Mouse (Mus musculus) intestine, postnatal 0 days (tissue): Measurements from ENCODE around the gene Mrvi1. TPM values are rescaled to one million over a fixed set of nuclear protein-coding genes. Genes with fewer than 3 reads are reported as not detected.
A peak's percentile ranks its signal among the peaks of the same experiment; 100 is the strongest.

Source experiments
- ATAC-seq: fragments of 200-750 bp; cut with Nextera tagmentation; 2 replicates; pipeline ENCODE4 v1.8.0; 2017; ENCODE audit warnings: mild to moderate bottlenecking, moderate TSS enrichment, moderate library complexity
- H3K27ac ChIP-seq: fragments of 300-500 bp; sonication (generic); 2 replicates; pipeline ENCODE4 v1.5.1; 2014; ENCODE audit warnings: mild to moderate bottlenecking, low read depth, low read length, moderate library complexity
- H3K27me3 ChIP-seq: fragments of 300-500 bp; sonication (generic); replicated peaks from 2 replicates; pipeline ENCODE4 v1.6.1; 2014; ENCODE audit warnings: low read length, mixed read lengths; ENCODE audit not compliant: control insufficient read depth, insufficient read depth
- H3K36me3 ChIP-seq: fragments of 300-500 bp; sonication (generic); 2 replicates; pipeline ENCODE4 v1.6.1; 2014; ENCODE audit warnings: mild to moderate bottlenecking, moderate library complexity; ENCODE audit not compliant: control insufficient read depth, insufficient read depth
- H3K4me1 ChIP-seq: fragments of 300-500 bp; sonication (generic); replicated peaks from 2 replicates; pipeline ENCODE4 v1.6.1; 2014; ENCODE audit warnings: antibody characterized with exemption, low read length, mixed read lengths; ENCODE audit not compliant: control insufficient read depth, insufficient read depth
- H3K4me2 ChIP-seq: fragments of 300-500 bp; sonication (generic); replicated peaks from 2 replicates; pipeline ENCODE4 v1.6.1; 2014; ENCODE audit warnings: low read depth, mild to moderate bottlenecking, moderate library complexity
- H3K4me3 ChIP-seq: fragments of 300-500 bp; sonication (generic); 2 replicates; pipeline ENCODE4 v1.5.1; 2014; ENCODE audit warnings: low read depth, low read length
- H3K9ac ChIP-seq: fragments of 300-500 bp; sonication (generic); 2 replicates; pipeline ENCODE4 v1.6.1; 2014; ENCODE audit warnings: mild to moderate bottlenecking, low read depth, low read length
- H3K9me3 ChIP-seq: fragments of 300-500 bp; sonication (generic); 2 replicates; pipeline ENCODE4 v1.6.1; 2016; ENCODE audit warnings: mixed run types; ENCODE audit not compliant: control insufficient read depth
- CTCF ChIP-seq: sonication (generic); IDR thresholded peaks from 2 replicates; pipeline ENCODE4 v1.5.1; 2016; ENCODE audit warnings: low read depth, mild to moderate bottlenecking, control low read depth, antibody characterized with exemption, moderate library complexity
- WGBS: fragments of 180-500 bp; shearing (Covaris S2); extraction: QIAGEN DNeasy Blood & Tissue Kit; methylation state at CpG from one replicate; pipeline ENCODE4 v1.1.7; 2014; 5-methylcytosine and 5-hydroxymethylcytosine counted together
- polyA plus RNA-seq: library from polyadenylated mRNA; unstranded; fragments of >200 nt; fragmentation: Nextera tagmentation; extraction: Ambion mirVana; gene quantifications from 2 replicates; pipeline ENCODE4 v1.2.1, GENCODE M21; 2015

The Mrvi1 gene
- polyA plus RNA-seq, 1 experiment from 2014 or later = 6.7 TPM

GRCm38 (mm10) chr7:110881746-110882333 is 100.4 kb downstream of the Mrvi1 start:
- H3K9me3 ChIP-seq = no peaks in the 10 kb centered on the region
- H3K9ac ChIP-seq = no peak overlapping the region
- no peak for TF ChIP-seq CTCF
- H3K4me2 ChIP-seq = no peak overlapping the region
- no peak overlapping the region for H3K4me3 ChIP-seq
- ATAC-seq = peak; percentile 57
- H3K36me3 ChIP-seq = peaks cover 13% of the 10 kb centered on the region; the same call in 1 of the 2 replicates
- no peaks in the 10 kb centered on the region for H3K27me3 ChIP-seq
- H3K4me1 ChIP-seq = 0 out of 2 replicates have a peak, but pooled peaks cover 3% of the 10 kb centered on the region
- WGBS = 42% methylated on average over 2 of the region's 2 CpGs
- 0 out of 2 replicates have a peak overlapping the region, but pooled peaks have one; percentile 16 for H3K27ac ChIP-seq

GRCm38 (mm10) chr7:110878028-110878427 is 104.2 kb downstream of the Mrvi1 start:
- no peak for TF ChIP-seq CTCF
- ATAC-seq = 0 out of 2 replicates have a peak, but pooled peaks have one; percentile 43
- Histone ChIP-seq H3K4me1 (0 out of 2 replicates have a peak, but pooled peaks cover 3% of the 10 kb centered on the region), H3K9ac (no peak overlapping the region), H3K27me3 (no peaks in the 10 kb centered on the region), H3K36me3 (peaks cover 10% of the 10 kb centered on the region; the same call in 1 of the 2 replicates), H3K4me2 (no peak overlapping the region), H3K27ac (no peak overlapping the region; the same call in 1 of the 2 replicates), H3K4me3 (no peak overlapping the region), H3K9me3 (no peaks in the 10 kb centered on the region)
- 58% methylated on average over 4 of the region's 4 CpGs for WGBS

GRCm38 (mm10) chr7:110876965-110877364 is 105.3 kb downstream of the Mrvi1 start:
- no peaks in the 10 kb centered on the region for H3K9me3 ChIP-seq
- H3K4me3 ChIP-seq = no peak overlapping the region
- H3K9ac ChIP-seq = no peak overlapping the region
- WGBS = 69% methylated on average over 4 of the region's 4 CpGs
- no peaks in the 10 kb centered on the region for H3K27me3 ChIP-seq
- H3K4me1 ChIP-seq = 0 out of 2 replicates have a peak, but pooled peaks cover 3% of the 10 kb centered on the region
- TF ChIP-seq CTCF = no peak
- H3K4me2 ChIP-seq = no peak overlapping the region
- peaks cover 10% of the 10 kb centered on the region; the same call in 1 of the 2 replicates for H3K36me3 ChIP-seq
- no peak for ATAC-seq
- no peak overlapping the region for H3K27ac ChIP-seq

- H3K27me3 ChIP-seq = no peaks in the 10 kb centered on the region
- H3K9me3 ChIP-seq = no peaks in the 10 kb centered on the region
- no peak for ATAC-seq
- no peaks in the 10 kb centered on the region; the same call in 1 of the 2 replicates for H3K36me3 ChIP-seq
- TF ChIP-seq CTCF = no peak
- no peak overlapping the region for H3K4me2 ChIP-seq
- H3K27ac ChIP-seq = no peak overlapping the region
- H3K4me1 ChIP-seq = peaks cover 9% of the 10 kb centered on the region; the same call in 1 of the 2 replicates
- H3K4me3 ChIP-seq = no peak overlapping the region
- H3K9ac ChIP-seq = no peak overlapping the region
- WGBS = 82% methylated on average over 5 of the region's 5 CpGs
Observed at GRCm38 (mm10) chr7:110868807-110869206, 113.5 kb downstream of the Mrvi1 start.

- no peaks in the 10 kb centered on the region for H3K9me3 ChIP-seq
- H3K27ac ChIP-seq = no peak overlapping the region
- H3K27me3 ChIP-seq = no peaks in the 10 kb centered on the region
- H3K4me1 ChIP-seq = peaks cover 9% of the 10 kb centered on the region; the same call in 1 of the 2 replicates
- ATAC-seq = no peak
- no peak overlapping the region for H3K4me2 ChIP-seq
- TF ChIP-seq CTCF = no peak
- H3K36me3 ChIP-seq = no peaks in the 10 kb centered on the region; the same call in 1 of the 2 replicates
- H3K4me3 ChIP-seq = no peak overlapping the region
- no peak overlapping the region for H3K9ac ChIP-seq
- 92% methylated on average over 6 of the region's 6 CpGs for WGBS
Observed at GRCm38 (mm10) chr7:110867116-110867515, 115.1 kb downstream of the Mrvi1 start.

- Histone ChIP-seq H3K9me3 (no peaks in the 10 kb centered on the region), H3K27ac (peak overlapping the region; percentile 42), H3K9ac (no peak overlapping the region), H3K4me1 (peaks cover 9% of the 10 kb centered on the region; the same call in 1 of the 2 replicates), H3K4me3 (no peak overlapping the region), H3K4me2 (no peak overlapping the region; the same call in 1 of the 2 replicates), H3K36me3 (no peaks in the 10 kb centered on the region), H3K27me3 (no peaks in the 10 kb centered on the region)
- TF ChIP-seq CTCF = no peak
- 34% methylated on average over 3 of the region's 3 CpGs for WGBS
- peak; percentile 82 for ATAC-seq
Observed at GRCm38 (mm10) chr7:110866021-110866420, 116.2 kb downstream of the Mrvi1 start.
